Mouse (Mus musculus) forebrain, postnatal 0 days (tissue): ENCODE results near the gene Polrmt. TPM values are rescaled to one million over a fixed set of nuclear protein-coding genes. Genes with fewer than 3 reads are reported as not detected.

Experiments
- ATAC-seq: fragments of 200-750 bp; cut with Nextera tagmentation; 2 replicates; pipeline ENCODE4 v1.8.0; 2017; ENCODE audit warnings: mild to moderate bottlenecking, moderate library complexity
- DNase-seq: peaks from one replicate; pipeline ENCODE4 v3.0.0-alpha.2; 2015
- H3K27ac ChIP-seq: fragments of 300-500 bp; sonication (generic); 2 replicates; pipeline ENCODE4 v1.5.1; 2014; ENCODE audit warnings: low read depth, mild to moderate bottlenecking, antibody characterized with exemption, low read length, moderate library complexity, mixed read lengths
- H3K27me3 ChIP-seq: fragments of 300-500 bp; sonication (generic); 2 replicates; pipeline ENCODE4 v1.6.1; 2014; ENCODE audit warnings: mild to moderate bottlenecking, low read length, mixed read lengths; ENCODE audit not compliant: insufficient read depth
- H3K36me3 ChIP-seq: fragments of 300-500 bp; sonication (generic); 2 replicates; pipeline ENCODE4 v1.6.1; 2014; ENCODE audit warnings: mild to moderate bottlenecking, moderate library complexity; ENCODE audit not compliant: insufficient read depth
- H3K4me1 ChIP-seq: fragments of 300-500 bp; sonication (generic); 2 replicates; pipeline ENCODE4 v1.6.1; 2014; ENCODE audit warnings: antibody characterized with exemption; ENCODE audit not compliant: insufficient read depth
- H3K4me2 ChIP-seq: fragments of 300-500 bp; sonication (generic); 2 replicates; pipeline ENCODE4 v1.6.1; 2014; ENCODE audit warnings: low read depth, mild to moderate bottlenecking, moderate library complexity
- H3K4me3 ChIP-seq: fragments of 300-500 bp; sonication (generic); 2 replicates; pipeline ENCODE4 v1.5.1; 2014; ENCODE audit warnings: low read depth, low read length, mixed read lengths
- H3K9ac ChIP-seq: fragments of 300-500 bp; sonication (generic); 2 replicates; pipeline ENCODE4 v1.6.1; 2014; ENCODE audit warnings: mild to moderate bottlenecking
- H3K9me3 ChIP-seq: fragments of 300-500 bp; sonication (generic); 2 replicates; pipeline ENCODE4 v1.6.1; 2016; ENCODE audit warnings: low read length
- CTCF ChIP-seq: sonication (generic); IDR thresholded peaks from 2 replicates; pipeline ENCODE4 v1.5.1; 2016; ENCODE audit warnings: antibody characterized with exemption, control low read depth, low read depth
- WGBS: fragments of 180-500 bp; shearing (Covaris S2); extraction: QIAGEN DNeasy Blood & Tissue Kit; methylation state at CpG from one replicate; pipeline ENCODE4 v1.1.7; 2014; 5-methylcytosine and 5-hydroxymethylcytosine counted together
- polyA plus RNA-seq: library from polyadenylated mRNA; unstranded; fragments of >200 nt; fragmentation: Nextera tagmentation; extraction: Ambion mirVana; gene quantifications from 2 replicates; pipeline ENCODE4 v1.2.1, GENCODE M21; 2015
- total RNA-seq: library from RNA; depleted of rRNA; stranded (reverse); fragments of >200 nt; gene quantifications from 2 replicates; pipeline ENCODE4 v1.2.3, GENCODE M21; 2014

The Polrmt gene
- total and polyA plus RNA-seq, 2 experiments from 2014 or later = 30.2 to 34.9 TPM

GRCm38 (mm10) chr10:79774486-79775279 is 28.3 kb upstream of the Polrmt start:
- ATAC-seq (no peak), DNase-seq (no peak)
- WGBS = 63% methylated on average over 5 of the region's 5 CpGs
- TF ChIP-seq CTCF = peak; percentile 40
- Histone ChIP-seq H3K9me3 (no peaks in the 10 kb centered on the region), H3K27me3 (peaks cover 12% of the 10 kb centered on the region), H3K9ac (no peak overlapping the region), H3K4me3 (no peak overlapping the region), H3K27ac (no peak overlapping the region), H3K4me1 (no peaks in the 10 kb centered on the region), H3K4me2 (no peak overlapping the region), H3K36me3 (no peaks in the 10 kb centered on the region)

- Histone ChIP-seq H3K9ac (no peak overlapping the region), H3K4me3 (no peak overlapping the region), H3K36me3 (no peaks in the 10 kb centered on the region), H3K4me2 (no peak overlapping the region), H3K27me3 (peaks cover 12% of the 10 kb centered on the region), H3K27ac (no peak overlapping the region), H3K9me3 (no peaks in the 10 kb centered on the region), H3K4me1 (0 out of 2 replicates have a peak, but pooled peaks cover under 1% of the 10 kb centered on the region)
- ATAC-seq = no peak
- WGBS = 95% methylated on average over 2 of the region's 2 CpGs
- no peak for TF ChIP-seq CTCF
- no peak for DNase-seq
These were observed 26.8 kb upstream of the Polrmt start for GRCm38 (mm10) chr10:79773208-79773607.

GRCm38 (mm10) chr10:79772320-79772719 is 25.9 kb upstream of the Polrmt start:
- H3K9me3 ChIP-seq = no peaks in the 10 kb centered on the region
- H3K27ac ChIP-seq = no peak overlapping the region
- peaks cover 9% of the 10 kb centered on the region for H3K27me3 ChIP-seq
- H3K4me2 ChIP-seq = no peak overlapping the region
- H3K9ac ChIP-seq = no peak overlapping the region
- peak; percentile 13; the same call in 1 of the 2 replicates for TF ChIP-seq CTCF
- 0 out of 2 replicates have a peak, but pooled peaks cover 6% of the 10 kb centered on the region for H3K4me1 ChIP-seq
- DNase-seq (no peak), ATAC-seq (no peak)
- H3K36me3 ChIP-seq = no peaks in the 10 kb centered on the region
- 90% methylated on average over 3 of the region's 3 CpGs for WGBS
- H3K4me3 ChIP-seq = no peak overlapping the region

- Histone ChIP-seq H3K4me2 (no peak overlapping the region), H3K4me1 (peaks cover 15% of the 10 kb centered on the region; the same call in 1 of the 2 replicates), H3K27ac (no peak overlapping the region), H3K27me3 (no peaks in the 10 kb centered on the region), H3K9me3 (no peaks in the 10 kb centered on the region), H3K36me3 (no peaks in the 10 kb centered on the region), H3K4me3 (no peak overlapping the region), H3K9ac (no peak overlapping the region)
- WGBS = 79% methylated on average over 4 of the region's 4 CpGs
- no peak for DNase-seq
- TF ChIP-seq CTCF = no peak
- ATAC-seq = no peak
These were observed 22.9 kb upstream of the Polrmt start for GRCm38 (mm10) chr10:79769329-79769728.

GRCm38 (mm10) chr10:79768400-79768799 is 22.0 kb upstream of the Polrmt start:
- H3K4me2 ChIP-seq = peak overlapping the region; percentile 86
- 2% methylated on average over 5 of the region's 5 CpGs for WGBS
- DNase-seq (peak; percentile 86), ATAC-seq (no peak)
- no peaks in the 10 kb centered on the region for H3K27me3 ChIP-seq
- peak; percentile 95 for TF ChIP-seq CTCF
- no peaks in the 10 kb centered on the region for H3K36me3 ChIP-seq
- H3K4me1 ChIP-seq = peaks cover 15% of the 10 kb centered on the region; the same call in 1 of the 2 replicates
- H3K9ac ChIP-seq = no peak overlapping the region
- H3K4me3 ChIP-seq = no peak overlapping the region
- no peaks in the 10 kb centered on the region for H3K9me3 ChIP-seq
- no peak overlapping the region for H3K27ac ChIP-seq

GRCm38 (mm10) chr10:79767372-79768244 is 21.2 kb upstream of the Polrmt start:
- DNase-seq (peak; percentile 97), ATAC-seq (peak; percentile 86)
- Histone ChIP-seq H3K4me2 (peak overlapping the region; percentile 86), H3K4me3 (peak overlapping the region; percentile 97), H3K27me3 (no peaks in the 10 kb centered on the region), H3K4me1 (peaks cover 15% of the 10 kb centered on the region; the same call in 1 of the 2 replicates), H3K9me3 (no peaks in the 10 kb centered on the region), H3K36me3 (no peaks in the 10 kb centered on the region), H3K9ac (peak overlapping the region; percentile 99), H3K27ac (peak overlapping the region; percentile 95)
- no peak for TF ChIP-seq CTCF
- 9% methylated on average over 40 of the region's 40 CpGs for WGBS
